Mouse (Mus musculus) heart, adult 2 months (tissue): Measurements from ENCODE around the gene Olfr1130.
"Not testable (repeated sequence)": the region's sequence is repeated elsewhere in the genome, so short reads cannot be mapped to it uniquely, and the experiment has no call there.

Experiments used
- CTCF ChIP-seq: fragments of 200-600 bp; IDR thresholded peaks from 2 replicates; pipeline ENCODE4 v1.8.1; 2022; ENCODE audit warnings: antibody characterized with exemption, mild to moderate bottlenecking, moderate library complexity
- POLR2A ChIP-seq: fragments of 200-500 bp; IDR thresholded peaks from 2 replicates; pipeline ENCODE4 v1.6.1; 2011; ENCODE audit warnings: mild to moderate bottlenecking, low read depth, low read length, control low read depth; ENCODE audit not compliant: insufficient read depth

- TF ChIP-seq POLR2A, CTCF: not testable (repeated sequence)
These were observed at the start of gene Olfr1130 for GRCm38 (mm10) chr2:87605912-87606311.
